Mouse (Mus musculus) brain, embryonic 18.5 days (tissue): ENCODE data around the gene Gm10803.
"Not testable (repeated sequence)": the region's sequence is repeated elsewhere in the genome, so short reads cannot be mapped to it uniquely, and the experiment has no call there.

Experiments used
- DNase-seq: peaks from one replicate; pipeline ENCODE4 v3.0.0-alpha.2; 2012; ENCODE audit warnings: low read depth, low spot score

Gene Gm10803

DNA sequence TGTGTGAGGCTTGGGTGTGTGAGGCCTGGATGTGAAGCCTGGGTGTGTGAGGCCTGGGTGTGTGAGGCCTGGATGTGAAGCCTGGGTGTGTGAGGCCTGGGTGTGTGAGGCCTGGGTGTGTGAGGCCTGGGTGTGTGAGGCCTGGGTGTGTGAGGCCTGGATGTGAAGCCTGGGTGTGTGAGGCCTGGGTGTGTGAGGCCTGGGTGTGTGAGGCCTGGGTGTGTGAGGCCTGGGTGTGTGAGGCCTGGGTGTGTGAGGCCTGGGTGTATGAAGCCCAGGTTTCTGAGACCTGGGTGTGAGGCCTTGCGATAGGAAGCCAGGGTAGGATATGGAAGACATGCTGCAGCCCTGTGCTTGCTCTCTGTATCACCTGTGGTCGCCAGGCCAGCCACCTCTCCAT, at the start of gene Gm10803:
Gene Gm10803, plus strand, starts transcription at position 301 of the 400 bp plus-strand sequence.
- not testable (repeated sequence) for DNase-seq

DNA sequence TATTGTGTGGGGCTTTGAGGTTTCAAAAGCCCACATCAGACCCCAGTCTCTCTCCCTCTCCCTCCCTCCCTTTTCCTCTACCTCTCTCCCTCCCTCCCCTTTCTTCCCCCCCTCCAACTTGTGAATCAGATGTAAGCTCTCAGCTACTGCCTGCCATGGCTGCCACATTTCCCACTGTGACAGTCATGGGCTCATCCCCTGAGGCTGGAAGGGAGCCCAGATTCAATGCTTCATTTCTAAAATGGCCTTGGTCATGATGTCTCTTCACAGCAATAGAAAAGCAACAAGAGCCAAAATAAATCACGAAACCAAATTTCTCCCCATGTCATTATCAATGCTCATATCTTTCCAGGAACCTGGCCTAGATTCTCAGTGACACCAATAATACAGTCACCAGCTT, 49.5 kb upstream of the Gm10803 start:
- no peak for DNase-seq

DNA sequence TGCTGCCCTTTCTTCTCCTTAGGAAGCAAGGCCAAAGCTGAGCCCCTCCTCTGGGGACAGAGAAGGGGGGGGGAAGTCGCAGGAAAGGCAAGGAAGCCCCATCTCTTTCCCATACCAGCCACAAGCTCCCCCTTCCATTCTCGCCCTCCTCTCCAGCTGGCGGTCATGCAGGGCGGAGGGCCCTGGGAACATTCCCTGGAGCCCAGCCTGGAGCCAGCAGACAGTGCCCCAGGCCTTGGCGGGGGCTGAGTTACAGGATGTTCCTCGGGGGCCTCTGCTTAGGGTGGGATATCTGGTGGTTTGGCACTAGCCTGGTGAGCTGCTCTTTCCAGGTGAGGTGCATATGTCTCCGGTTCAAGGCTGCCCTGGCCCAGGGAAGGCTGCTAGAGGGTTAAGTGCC, 48.2 kb upstream of the Gm10803 start:
- DNase-seq: no peak

DNA sequence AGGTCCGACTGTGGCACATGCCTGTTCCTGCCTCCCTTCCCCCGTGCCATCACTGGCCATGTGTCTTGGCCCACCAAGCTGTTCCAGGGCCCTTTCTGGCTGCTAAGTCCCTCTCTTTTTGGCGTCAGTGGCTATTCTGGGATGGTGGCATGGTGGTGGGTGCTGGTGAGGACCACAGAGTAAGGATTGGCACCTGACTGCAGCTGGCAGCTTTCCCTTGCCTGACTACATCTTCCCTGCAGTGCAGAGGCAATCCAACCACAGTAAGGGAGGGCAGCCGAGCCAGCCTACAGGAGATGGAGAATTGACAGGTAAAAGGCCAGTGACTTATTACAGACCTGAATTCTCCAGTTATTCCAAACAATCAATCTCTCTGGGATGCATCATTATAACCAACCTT, 45.1 kb upstream of the Gm10803 start:
- no peak for DNase-seq

DNA sequence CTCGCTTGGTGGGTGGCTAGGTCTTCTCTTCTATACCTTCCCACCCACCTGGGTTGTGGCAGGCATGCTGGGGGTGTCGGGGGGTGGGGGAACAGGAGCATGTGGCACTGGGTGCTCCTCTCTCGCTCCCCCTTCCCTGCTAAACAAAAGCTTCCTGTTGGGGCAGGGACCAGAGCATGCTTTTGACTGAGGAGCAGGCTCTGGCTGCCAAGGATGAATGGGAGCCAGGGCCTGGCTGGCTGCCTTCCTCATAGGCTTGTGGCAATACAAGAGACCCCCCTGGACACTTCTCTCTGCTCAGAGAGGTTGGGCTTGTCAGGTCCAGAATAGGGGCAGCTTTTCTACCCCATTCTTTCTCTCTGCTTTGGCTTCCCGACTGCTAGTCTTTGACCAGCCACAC, 39.3 kb upstream of the Gm10803 start:
- DNase-seq: no peak

DNA sequence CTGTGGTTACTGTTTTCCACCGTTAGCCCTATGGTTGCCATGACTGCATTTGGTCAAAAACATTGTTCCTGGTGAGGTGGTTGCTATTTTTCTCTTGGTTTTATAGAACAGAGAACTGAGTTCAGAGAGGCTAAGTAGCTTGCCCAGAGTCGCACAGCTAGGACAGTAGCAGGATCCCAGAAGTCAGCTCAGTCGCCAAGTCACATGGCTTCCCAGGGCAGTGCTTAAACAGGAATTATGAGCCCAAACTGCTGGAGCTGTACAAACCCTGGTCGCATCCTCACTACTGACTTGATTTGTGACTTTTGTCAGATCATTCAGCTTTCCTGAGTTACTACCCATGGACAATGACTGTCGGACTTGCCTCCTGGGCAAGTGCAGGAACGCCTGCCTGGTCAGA, 38.8 kb upstream of the Gm10803 start:
- no peak for DNase-seq

DNA sequence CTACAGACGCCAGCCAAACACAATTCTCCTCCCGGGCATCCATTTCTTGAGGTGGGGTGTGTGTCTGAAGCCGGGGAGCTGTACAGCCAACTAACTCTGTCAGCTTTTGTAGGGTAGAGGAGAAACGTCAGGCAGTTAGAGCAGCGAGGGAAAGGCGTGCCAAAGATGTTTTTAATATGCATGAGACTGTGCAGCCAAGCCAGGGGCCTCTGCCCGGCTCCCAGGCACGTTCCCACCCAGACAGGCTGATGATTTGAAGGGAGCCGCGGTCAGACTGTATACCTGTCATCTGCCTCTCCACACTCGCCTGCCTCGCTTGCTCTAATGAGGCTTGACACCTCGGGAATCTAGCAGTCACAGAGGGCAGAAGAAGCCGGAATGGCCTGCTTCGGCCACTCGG, 38.4 kb upstream of the Gm10803 start:
- DNase-seq: no peak

DNA sequence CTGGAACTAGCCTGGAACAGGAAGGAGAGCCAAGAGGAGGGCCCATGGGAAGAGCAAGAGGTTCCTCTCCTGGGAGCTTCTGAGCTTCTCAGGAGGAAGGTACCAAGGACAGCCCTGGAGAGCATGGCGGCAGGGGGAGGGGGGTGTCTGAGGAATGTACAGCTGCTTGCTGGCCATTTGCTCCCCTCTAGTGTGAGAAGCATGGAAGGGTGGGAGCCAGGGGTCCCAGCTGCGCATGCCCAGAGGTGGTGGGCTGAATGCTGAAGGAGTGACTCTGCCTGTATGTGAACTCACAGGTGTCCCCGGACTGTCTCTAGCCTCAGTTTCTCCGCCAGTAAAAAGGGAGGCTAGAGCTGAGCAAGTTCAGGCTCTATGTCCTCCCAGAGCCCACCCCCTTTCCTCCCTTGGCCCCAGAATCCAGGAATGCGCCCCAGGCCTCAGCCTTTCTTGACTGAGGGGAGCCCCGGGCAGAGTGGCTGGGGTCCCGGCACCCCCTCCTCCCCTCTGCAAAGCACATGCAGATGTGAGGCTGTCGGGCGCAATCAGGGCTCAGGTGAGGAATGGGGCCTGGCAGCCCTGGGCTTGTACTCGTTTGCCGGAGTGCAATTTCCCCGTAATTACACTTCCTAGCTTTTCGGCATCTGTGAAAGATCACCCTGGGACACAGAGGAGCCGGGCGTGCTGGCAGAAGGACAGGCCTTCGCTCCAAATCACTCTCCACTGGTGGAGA, 35.2 kb upstream of the Gm10803 start:
- no peak for DNase-seq

DNA sequence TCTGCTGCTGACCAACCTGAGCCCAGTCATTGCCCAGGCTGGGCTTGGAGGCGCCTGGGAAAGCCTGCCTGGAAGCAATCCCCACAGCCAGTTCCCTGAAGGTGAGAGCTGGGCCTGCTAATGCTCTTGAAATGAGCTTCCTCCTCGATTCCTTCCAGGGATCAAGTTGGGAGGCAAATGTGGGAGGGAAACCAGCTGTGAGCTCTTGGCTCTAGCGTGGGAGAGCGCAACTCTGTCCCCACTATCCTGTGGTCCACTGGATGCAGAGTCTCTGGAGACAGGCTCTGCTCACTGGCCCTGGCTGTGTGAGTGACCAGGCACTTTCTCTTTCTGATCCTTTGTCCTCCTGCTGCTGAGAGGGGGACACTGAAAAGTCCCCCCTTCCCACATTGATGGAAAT, 30.8 kb upstream of the Gm10803 start:
- no peak for DNase-seq

DNA sequence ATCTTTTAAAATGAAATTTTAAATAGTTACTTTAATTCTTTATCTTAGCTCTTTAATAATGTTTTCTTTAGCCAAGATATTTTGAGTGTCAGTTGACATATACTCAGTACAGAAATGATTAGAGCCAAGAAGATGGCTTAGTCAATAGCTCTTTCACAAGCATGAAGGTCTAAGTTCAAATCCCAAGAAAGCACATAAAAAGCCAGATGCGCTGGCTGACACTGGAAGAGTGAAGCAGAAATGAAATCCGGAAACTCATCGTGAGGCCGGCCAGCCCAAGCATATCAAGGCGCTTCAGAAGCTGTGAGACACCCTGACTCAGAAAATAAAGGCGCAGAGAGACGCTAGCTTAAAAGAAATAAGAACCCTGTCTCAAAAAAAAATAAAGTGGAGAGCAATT, 26.5 kb upstream of the Gm10803 start:
- no peak for DNase-seq

DNA sequence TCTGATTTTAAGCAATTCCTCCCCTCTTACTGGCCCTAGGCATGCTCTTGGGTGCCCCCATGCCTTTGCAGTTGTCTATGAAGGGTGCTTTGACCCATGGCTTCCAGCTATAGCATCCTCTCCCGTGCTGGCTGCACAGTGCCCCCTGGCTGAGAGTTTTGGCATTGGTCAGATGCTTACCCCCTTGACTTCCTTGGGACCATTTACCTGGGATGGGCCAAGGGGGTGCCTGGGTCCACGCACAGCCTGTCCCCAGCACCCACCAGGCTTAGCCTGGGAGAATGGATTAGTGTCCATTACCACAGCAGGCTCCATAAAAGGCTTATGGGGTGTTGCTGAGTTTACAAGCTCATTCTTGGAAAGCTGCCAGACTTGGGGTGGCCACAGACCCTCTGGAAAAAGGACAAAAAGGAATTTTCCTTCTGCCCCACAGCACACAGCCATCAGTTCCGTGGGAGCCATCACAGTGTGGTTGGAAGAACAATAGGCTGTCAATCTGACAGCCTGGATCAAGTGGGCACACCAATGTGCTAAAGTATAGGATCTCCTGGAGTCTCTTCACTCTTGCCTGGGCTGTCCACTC, 22.9 kb upstream of the Gm10803 start:
- DNase-seq: no peak

DNA sequence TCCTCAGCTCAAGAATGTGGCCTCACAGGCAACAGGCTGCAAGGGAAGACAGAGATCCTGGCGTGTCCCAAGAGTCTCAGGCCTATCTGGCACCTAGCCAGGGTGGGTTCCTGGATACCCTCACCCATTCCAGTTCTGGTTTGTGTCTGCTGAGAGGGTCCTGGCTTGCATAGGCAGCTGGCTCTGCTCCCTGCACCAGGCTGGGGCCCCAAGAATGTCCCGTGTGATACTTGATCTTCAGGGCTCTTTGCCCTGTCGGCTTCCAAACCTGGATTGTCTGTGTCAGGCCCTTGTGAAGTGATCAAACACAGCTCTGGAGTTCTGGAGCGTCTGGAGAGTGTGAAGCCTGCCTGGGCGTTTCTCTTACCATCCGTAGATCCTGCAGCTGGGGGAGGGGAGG, 22.2 kb upstream of the Gm10803 start:
- no peak for DNase-seq

DNA sequence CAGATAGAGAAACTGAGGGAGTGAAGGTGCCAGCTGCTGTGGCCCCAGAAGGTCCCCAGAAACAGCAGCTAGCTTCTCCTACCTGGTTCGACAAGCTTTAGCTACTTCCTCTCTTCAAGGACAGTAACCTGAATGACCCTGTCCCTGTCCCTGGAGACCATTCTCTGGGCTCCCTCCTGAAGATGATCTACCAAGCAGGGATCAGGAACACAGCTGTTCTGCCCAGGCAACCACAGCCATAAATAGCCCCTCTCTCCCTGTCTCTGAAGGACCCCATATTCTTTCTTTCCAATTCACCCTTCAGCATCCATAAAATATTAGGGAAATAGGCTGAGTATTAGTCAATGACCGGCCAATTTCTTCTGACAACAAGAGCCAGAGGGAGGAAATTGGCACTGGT, 18.6 kb upstream of the Gm10803 start:
- no peak for DNase-seq

DNA sequence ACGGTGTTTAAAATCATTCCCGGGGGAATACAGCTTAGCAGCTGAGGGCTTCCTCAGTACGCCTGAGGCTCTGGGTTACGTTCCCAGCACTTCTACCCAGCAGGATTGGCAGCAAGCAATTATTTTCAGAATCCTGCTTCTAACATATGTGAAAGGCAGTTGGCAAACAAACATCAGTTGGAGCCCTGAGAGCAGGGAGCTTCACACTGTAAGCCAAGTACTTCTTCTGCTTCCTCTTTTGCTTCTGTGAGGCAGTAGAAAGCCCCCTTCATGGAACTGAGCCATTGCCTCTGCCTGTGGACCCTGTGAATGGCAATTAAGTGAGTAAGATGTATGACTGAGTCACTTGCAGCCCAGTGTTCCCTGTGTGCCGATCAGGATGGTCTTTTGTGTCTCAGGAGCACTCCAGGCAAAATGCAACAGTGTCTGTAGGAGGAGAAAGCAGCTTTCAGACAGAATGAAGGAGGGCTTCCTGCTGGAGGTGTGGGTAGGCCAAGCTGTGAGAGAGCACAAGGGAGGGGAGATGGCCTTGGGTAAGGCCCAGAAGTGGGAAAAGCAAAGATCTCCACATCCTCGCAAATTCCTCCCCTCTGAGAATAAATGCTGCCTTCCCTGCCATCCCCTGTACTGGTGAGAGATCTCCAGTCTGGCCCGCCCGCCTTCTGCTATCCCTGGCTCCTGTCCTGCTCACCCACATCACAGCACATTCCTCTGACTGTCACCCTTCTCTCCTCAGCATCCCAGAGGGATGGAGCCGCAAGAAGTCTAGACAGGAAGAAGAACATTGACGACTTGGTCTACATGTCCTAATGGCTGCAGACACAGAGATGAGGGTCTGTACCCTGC, 7.5 kb upstream of the Gm10803 start:
- DNase-seq: no peak

DNA sequence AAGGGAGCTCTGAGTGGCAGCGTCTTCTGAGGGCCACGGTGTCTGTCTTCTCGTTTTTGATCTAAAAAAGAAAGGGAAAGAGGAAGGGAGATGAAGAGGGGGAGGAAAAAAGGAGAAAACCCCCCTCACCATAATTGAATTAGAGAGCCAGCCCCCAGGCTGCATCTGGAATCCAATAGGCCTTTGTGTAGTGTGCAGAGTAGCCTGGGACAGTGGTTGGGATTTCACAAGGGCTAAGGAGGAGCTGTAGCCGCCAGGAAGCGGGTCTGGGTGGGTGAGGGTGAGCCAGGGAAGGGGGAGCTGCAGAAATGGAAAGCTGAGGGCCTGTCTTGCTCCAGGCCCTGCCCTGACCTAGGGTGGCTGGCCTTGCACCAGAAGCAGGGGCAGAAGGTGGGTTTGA, 6.5 kb upstream of the Gm10803 start:
- DNase-seq: no peak

DNA sequence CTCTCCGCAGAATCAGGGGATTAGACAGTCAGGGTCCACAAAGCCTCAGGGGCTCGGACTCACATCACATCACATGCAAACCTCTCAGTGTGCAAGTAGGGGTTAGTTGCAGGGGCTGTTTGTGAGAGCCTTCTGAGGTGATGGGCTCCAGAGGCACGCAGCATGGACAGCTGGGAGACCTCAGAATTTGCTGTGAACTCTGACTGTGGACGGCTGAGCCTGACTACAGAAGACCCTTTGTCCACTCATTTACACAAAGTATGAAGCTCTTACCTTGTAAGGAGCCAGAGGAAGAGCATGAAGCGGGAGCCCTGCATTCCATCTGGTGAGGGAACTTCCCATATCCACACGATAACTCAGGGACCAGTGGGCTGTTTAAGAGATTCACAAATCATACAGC, 5.3 kb downstream of the Gm10803 start:
- no peak for DNase-seq

DNA sequence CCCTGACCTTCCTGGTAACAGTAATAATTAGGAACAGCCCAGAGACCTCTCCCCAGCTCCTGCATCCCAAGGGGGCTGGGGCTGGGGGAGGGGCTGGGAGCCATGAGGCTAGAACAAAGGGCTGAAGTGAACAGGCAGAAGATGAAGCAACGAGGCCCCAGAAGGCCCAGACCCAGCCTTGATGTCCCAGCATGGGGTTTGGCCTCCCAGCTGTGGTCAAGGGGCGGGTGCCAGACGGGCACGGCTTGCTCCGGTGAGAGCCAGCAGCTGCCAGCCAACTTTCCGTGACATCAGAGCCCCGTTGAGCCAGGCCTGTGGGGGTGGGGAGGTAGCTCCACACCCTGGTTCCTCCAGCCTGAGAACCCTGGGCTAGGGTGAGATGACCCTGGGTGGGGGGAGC, 7.3 kb downstream of the Gm10803 start:
- DNase-seq: no peak

DNA sequence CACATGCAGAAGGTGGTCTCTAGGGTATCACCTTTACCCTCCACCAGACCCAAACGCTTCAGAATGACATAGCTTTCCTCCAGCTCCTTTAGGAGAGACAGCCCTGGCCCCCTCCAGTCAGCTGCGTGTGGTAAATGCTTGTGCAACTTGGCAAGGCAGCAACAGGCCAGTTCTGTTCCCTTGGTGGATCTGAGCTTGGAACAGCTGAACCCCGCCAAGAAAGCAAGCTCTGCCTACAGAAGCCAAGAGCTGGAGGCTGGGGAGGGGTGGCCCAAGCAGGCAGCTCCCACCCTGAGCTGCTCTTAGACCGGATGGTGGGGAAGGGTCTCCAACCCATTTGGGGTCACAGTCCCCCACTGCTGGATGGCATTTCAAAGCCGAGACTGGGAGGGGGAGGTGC, 12.2 kb downstream of the Gm10803 start:
- DNase-seq: no peak

DNA sequence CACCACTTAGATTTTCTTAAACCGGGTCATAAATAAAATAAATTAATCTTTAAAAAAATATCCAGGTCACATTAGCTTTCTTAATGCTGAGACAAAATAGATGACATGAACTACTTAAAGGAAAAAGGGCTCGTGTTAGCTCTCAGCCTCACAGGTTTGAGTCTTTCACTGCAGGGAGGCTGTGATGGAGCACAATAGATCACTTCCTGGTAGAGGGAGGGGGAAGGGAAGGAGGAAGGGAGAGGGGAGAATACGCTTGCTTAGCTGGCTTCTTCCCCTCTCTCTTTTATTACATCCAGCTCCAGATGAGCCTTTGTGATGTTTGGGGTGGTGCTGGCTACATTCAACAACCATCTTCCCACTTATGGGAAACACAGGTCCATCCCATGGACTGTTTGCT, 20.9 kb downstream of the Gm10803 start:
- no peak for DNase-seq

DNA sequence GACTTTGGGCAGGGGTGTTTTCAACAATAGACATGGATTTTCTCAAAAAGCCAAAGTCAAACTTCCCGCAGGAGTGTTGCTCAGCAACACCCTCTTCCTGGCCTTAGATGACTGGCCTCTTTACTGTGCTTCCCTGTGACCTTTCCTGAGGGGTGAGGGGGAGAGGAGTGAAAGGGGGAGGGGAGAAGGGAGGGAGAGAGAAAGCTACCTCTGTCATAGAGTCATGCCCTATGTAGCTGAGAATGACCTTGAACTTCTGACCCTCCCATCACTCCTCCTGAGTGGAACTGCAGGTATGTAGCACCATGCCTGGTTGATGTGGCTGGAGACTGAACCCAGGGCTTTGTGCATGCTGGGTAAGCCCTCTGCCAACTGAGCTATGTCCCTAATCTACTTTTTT, 25.5 kb downstream of the Gm10803 start:
- DNase-seq: no peak

DNA sequence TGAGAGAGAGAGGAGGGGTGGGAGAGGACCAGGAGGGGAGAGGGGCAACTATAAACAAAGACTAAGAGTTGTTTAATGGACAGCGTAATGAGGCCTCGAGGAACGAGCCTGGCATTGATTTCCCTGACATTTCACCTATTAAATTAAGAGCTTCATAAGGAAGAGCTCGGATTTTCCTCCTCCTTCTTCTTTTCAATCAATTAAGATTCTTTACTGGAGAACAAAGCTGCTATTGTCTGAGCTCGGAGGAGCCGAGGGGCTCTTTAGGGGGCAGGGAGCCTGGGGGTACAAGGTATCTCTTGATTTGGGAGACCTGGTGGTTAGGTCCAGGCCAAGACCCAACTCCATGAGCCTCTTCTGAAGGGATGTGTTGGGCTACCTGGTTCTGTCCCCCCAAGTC, 27.1 kb downstream of the Gm10803 start:
- DNase-seq: no peak

DNA sequence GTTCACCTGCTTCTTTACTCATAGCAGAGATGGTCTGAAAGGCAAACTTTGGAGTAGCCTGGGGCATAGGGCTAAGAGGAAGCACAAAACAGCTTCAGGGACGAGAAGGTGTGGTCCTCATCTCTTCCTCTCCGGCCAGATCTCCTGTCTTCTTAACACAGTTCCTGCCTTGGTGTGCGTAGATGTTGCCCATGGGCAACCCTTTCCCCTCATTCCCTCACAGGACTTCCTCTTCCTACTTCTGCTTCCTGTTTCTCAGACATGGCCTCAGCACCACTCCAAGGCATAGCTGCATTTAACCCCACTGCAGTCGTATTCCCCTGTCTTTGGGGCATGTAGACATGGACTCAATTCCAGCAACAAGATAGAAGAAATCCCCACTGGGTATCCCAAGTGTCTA, 29.5 kb downstream of the Gm10803 start:
- DNase-seq: no peak

DNA sequence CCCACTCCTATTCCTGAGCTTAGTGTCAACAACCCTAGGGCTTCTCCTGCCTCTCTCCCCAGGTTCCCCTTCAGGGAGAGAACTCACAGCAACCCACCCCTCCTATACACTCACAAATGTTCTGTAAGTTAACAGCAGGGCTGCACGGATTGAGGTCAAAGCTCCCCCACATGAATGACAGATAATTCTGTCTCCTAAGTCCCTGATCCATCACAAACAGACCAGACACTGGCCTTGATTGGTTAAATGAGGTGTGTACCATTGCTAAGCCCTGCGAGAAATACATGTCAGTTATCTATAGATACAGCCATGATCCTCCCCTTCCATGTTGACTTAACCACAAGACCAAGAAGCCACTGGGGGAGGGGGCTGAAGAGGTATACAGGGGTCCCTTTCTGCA, 31.3 kb downstream of the Gm10803 start:
- no peak for DNase-seq
